Mouse (Mus musculus) megakaryocyte, embryonic 14.5 days (primary cell): ENCODE results near the gene Lrrtm4.

Experiments used
- FLI1 ChIP-seq: IDR thresholded peaks from 2 replicates; pipeline ENCODE4 v1.6.1; 2012; ENCODE audit warnings: low read length, inconsistent platforms, mixed read lengths
- GATA1 ChIP-seq: IDR thresholded peaks from 3 replicates; pipeline ENCODE4 v1.6.1; 2012; ENCODE audit warnings: mixed read lengths, low read length, inconsistent platforms, borderline replicate concordance

DNA sequence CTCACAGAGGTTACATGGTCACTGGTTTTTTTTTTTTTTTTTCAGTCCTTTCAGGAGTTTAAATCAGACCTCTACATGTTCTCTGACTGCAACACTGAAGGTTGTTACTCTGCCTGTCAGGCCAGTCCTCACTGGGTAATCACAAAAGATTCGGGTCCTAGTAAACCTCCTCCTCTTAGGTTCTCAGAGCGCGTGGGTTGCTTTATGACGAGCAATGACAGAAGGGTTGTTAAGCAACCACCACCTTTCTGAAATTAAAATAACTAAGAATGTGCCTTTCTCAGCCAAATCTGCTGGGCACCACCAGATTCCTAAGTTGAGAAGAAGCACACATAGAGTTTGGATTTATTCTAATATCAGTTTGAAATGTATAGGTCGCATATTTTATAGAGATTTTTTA is 644.1 kb downstream of the Lrrtm4 start:
- no peak for TF ChIP-seq GATA1
- no peak for TF ChIP-seq FLI1
